In the genomic region with DNA sequence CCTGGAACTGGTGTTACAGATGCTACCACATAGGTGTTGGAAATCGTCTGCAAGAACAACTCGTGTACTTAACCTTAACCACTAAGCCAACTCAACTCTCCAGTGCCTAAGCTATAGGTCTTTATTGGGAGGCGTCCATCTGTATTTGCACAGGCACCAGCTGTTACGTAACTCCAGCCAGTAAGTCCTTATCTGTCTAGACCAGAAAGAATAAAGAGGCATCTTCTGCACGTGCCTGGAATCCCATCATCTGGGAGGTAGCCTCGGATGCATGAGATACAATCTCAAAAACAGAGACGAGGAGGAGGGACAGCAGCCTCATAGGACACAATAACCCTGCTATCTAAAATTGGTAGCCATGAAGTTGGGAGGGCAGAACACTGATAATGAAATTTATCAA, we compare ENCODE assay signal across 20 mouse cellular contexts. TPM values are rescaled to one million over a fixed set of nuclear protein-coding genes. Genes with fewer than 3 reads are reported as not detected.
DNase-seq lines count a peak whose midpoint lies in the region; ATAC-seq lines count a peak whose summit lies in the region.
"Had no signal": no experiment of that assay in that cellular context is flagged by ENCODE, and none has a peak within 500 bp of the region (broad histone marks: within the 10 kb centered on the region; RNA-seq: fewer than 3 reads in every experiment).

No protein-coding gene starts in this region.

- peaks cover 48% of the 10 kb centered on the region for H3K36me3 ChIP-seq in liver, embryonic 11.5 days (ENCODE audit: control insufficient read depth, insufficient read depth, low read length)

- peaks cover 17% of the 10 kb centered on the region for H3K4me1 ChIP-seq in liver, embryonic 11.5 days (replicated peaks; ENCODE audit: control insufficient read depth, insufficient read depth, low read length)
- H3K4me1 ChIP-seq: forebrain, embryonic 12.5 days had no signal

- H3K4me2 ChIP-seq in liver, embryonic 11.5 days, result no peak overlapping the region; the same call in 1 of the 2 replicates
- H3K4me2 ChIP-seq: forebrain, embryonic 12.5 days had no signal

- ATAC-seq in liver, embryonic 11.5 days (replicated peaks; ENCODE audit: low FRiP score), result peak; percentile 90
- 0 out of 2 replicates have a peak, but pooled peaks have one; percentile 21 for ATAC-seq in megakaryocyte, adult 5-6 weeks (ENCODE audit: poor library complexity, severe bottlenecking)
- ATAC-seq: lung, postnatal 0 days; Patski had no signal

- no peaks in the 10 kb centered on the region for H3K27me3 ChIP-seq in liver, embryonic 11.5 days (replicated peaks; ENCODE audit: control insufficient read depth, insufficient read depth, low read length)
- H3K27me3 ChIP-seq: forebrain, embryonic 12.5 days; Patski had no signal

- H3K9ac ChIP-seq in liver, embryonic 11.5 days (ENCODE audit: low read depth, low read length), result no peak overlapping the region
- H3K9ac ChIP-seq: forebrain, embryonic 12.5 days had no signal

- no peak overlapping the region for H3K4me3 ChIP-seq in liver, embryonic 11.5 days (ENCODE audit: low read depth, low read length)
- H3K4me3 ChIP-seq: forebrain, embryonic 12.5 days; heart, adult 2 months; layer of hippocampus, adult 2 months had no signal

- H3K9me3 ChIP-seq in liver, embryonic 11.5 days (ENCODE audit: control insufficient read depth, low read length), result no peaks in the 10 kb centered on the region
- H3K9me3 ChIP-seq: forebrain, embryonic 12.5 days had no signal

- H3K27ac ChIP-seq in liver, embryonic 11.5 days (ENCODE audit: low read depth, low read length), result peak overlapping the region; percentile 72
- H3K27ac ChIP-seq: forebrain, embryonic 12.5 days; heart, adult 2 months; layer of hippocampus, adult 2 months had no signal

- DNase-seq in 416B (ENCODE audit: low read depth) (peak; percentile 77), MEL-GATA-1-ER (ENCODE audit: extremely low read depth, low read depth) (peak; percentile 32)
- no peak for DNase-seq in liver, embryonic 11.5 days (ENCODE audit: low spot score)
- no peak for DNase-seq in frontal cortex, postnatal 36 days (ENCODE audit: low spot score in 2 of 2)
- DNase-seq in right cerebral cortex, postnatal 14 days, result no peak
- DNase-seq in ovary, postnatal 10 days (ENCODE audit: low spot score), result no peak
- DNase-seq: adrenal gland, adult 8-10 months; cerebellum, adult 11 months; cerebellum, postnatal 25 days; gastrocnemius, postnatal 25 days; heart, adult 2 months; kidney, adult 18-20 months; kidney, postnatal 10 days; layer of hippocampus, postnatal 36 days; thymus, postnatal 25 days had no signal

- WGBS in liver, embryonic 11.5 days, result 46% methylated on average over 7 of the region's 7 CpGs

RNA-seq across cellular contexts. Expression of a gene that starts 22.5 kb away (rescaled TPM):
- polyA plus RNA-seq in liver, embryonic 11.5 days (2014; fragmentation: Nextera tagmentation; extraction: Ambion mirVana), result 59.4 and 61.7 TPM in 2 replicates
- total RNA-seq in megakaryocyte, adult 5-6 weeks (2015), result 16.6 and 18.7 TPM in 2 replicates
- 15.4 and 19.1 TPM in 2 replicates for total RNA-seq in megakaryocyte, adult 5-6 weeks (2017)

RNA-seq across cellular contexts. Expression of a gene that starts 22.7 kb away (rescaled TPM):
- polyA plus RNA-seq in liver, embryonic 11.5 days (2014; fragmentation: Nextera tagmentation; extraction: Ambion mirVana), result 32.8 and 37.7 TPM in 2 replicates
- 3.3 and 6.7 TPM in 2 replicates for total RNA-seq in megakaryocyte, adult 5-6 weeks (2015)
- 7.3 and 9.3 TPM in 2 replicates for total RNA-seq in megakaryocyte, adult 5-6 weeks (2017)

RNA-seq across cellular contexts. Expression of a gene that starts 25.9 kb away (rescaled TPM):
- polyA plus RNA-seq in liver, embryonic 11.5 days (2014; fragmentation: Nextera tagmentation; extraction: Ambion mirVana), result 67.6 and 70.8 TPM in 2 replicates
- 14.3 and 15.1 TPM in 2 replicates for total RNA-seq in megakaryocyte, adult 5-6 weeks (2015)
- total RNA-seq in megakaryocyte, adult 5-6 weeks (2017), result 9.9 and 16.3 TPM in 2 replicates

RNA-seq across cellular contexts. Expression of a gene that starts 26.1 kb away (rescaled TPM):
- 483 and 529 TPM in 2 replicates for polyA plus RNA-seq in liver, embryonic 11.5 days (2014; fragmentation: Nextera tagmentation; extraction: Ambion mirVana)
- 465 and 482 TPM in 2 replicates for total RNA-seq in megakaryocyte, adult 5-6 weeks (2015)
- total RNA-seq in megakaryocyte, adult 5-6 weeks (2017), result 334 and 347 TPM in 2 replicates

RNA-seq across cellular contexts. Expression of a gene that starts 47.3 kb away (rescaled TPM):
- 17.8 and 19.5 TPM in 2 replicates for polyA plus RNA-seq in liver, embryonic 11.5 days (2014; fragmentation: Nextera tagmentation; extraction: Ambion mirVana)
- total RNA-seq in megakaryocyte, adult 5-6 weeks (2015), result 9.6 and 10.4 TPM in 2 replicates
- total RNA-seq in megakaryocyte, adult 5-6 weeks (2017), result 7.9 and 14.0 TPM in 2 replicates

Comparison
In these comparisons a context has a peak if more than half of its experiments do, and no peak if none do; other contexts are left out.
1. DNase-seq: peak in 416B (single experiment) and MEL-GATA-1-ER (single experiment); none in liver, embryonic 11.5 days (single experiment), frontal cortex, postnatal 36 days (0 of 2), right cerebral cortex, postnatal 14 days (single experiment) and ovary, postnatal 10 days (single experiment).